Mouse (Mus musculus) ovary, postnatal 14 days (tissue): ENCODE measurements around the gene Zfp148.

ENCODE experiments used
- DNase-seq: peaks from one replicate; pipeline ENCODE4 v3.0.0; 2022; ENCODE audit warnings: low spot score

The Zfp148 gene

DNA sequence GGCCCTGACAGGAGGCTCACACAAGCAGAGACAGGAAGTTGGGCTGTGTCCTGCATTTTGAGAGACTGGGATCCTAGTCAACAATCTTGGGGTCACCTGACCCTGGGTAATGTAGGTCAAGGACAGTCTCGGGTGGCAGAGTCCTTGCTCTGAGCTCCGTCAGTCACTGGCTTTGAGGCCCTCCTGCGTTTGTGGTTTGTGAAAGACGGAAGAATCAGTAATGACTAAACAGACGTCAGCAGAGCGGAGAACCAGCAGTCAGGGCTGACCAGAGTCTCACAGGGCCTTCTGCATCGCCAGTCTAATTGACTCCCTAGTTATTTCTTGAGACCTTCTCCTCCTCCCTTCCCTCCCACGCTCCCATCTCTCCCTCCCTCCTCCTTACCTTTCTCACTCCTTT lies 150.5 kb downstream of the Zfp148 start:
- DNase-seq: no peak

DNA sequence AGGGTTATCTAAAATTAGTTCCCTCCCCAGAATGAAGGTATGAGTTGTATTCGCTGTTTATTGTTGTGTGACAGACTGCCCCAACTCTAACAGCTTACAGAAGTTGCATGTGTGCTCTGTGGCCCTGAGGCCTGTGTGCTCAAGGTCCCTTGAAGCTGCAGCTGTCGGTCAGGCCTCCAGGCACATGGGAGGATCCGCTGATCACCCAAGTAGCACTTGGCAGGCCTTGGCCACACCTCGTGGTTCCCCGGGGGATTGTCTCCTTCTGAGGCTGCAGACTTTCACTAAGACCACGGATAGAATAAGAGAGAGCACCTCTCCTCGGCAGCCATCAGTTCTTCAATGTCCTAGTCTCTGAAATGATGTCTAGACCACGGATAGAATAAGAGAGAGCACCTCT lies 155.8 kb downstream of the Zfp148 start:
- no peak for DNase-seq

DNA sequence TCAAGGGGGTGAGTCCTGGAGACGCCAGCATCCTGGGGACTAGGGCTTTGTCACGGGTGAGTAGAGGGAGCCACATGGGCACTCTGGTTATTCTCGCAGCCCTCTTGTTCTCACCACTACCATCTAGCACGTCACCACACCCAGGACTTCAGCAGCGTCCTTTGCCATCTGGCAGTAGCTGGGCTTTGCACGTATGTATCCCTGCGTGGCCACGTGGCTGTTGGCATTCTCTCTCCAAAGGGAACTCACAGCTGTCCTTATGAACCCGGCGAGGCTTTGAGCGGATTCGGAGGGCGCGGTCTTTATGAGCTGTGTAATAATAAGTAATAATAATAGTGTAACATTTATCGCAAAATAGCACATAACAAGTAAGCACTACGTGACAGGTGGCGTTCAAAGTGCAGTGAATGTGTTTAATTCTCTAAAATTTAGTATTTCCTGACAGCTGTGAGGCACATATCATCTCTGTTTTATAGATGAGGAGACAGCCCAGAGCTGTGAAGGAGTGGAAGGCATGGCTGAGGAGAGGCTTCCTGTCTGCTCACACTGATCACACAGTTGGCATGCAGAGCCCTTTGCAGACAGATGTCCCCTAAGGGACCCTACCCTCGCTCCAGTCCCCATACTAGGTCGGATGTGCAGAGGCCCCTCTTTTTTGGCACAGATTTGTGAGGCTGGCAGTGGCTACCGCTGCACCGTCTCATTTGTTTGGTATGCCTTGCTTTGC lies 157.0 kb downstream of the Zfp148 start:
- DNase-seq: no peak

DNA sequence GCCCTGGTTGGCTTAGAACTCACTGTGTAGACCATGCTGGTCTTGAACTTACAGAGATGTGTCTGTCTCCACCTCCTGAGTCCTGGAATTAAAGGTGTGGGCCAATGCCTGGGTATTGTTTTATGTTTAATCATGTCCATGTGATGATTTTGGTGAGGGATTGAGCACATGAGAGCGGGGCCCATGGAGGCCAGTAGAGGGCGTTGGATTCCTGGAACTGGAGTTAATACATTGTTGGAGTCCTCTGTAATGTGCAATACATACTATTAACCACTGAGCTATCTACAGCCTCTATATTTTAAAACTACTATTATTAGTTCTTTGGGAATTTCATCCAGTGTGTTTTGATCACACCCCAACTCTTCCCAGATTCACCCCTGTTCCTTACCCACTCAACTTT lies 163.7 kb downstream of the Zfp148 start:
- no peak for DNase-seq

DNA sequence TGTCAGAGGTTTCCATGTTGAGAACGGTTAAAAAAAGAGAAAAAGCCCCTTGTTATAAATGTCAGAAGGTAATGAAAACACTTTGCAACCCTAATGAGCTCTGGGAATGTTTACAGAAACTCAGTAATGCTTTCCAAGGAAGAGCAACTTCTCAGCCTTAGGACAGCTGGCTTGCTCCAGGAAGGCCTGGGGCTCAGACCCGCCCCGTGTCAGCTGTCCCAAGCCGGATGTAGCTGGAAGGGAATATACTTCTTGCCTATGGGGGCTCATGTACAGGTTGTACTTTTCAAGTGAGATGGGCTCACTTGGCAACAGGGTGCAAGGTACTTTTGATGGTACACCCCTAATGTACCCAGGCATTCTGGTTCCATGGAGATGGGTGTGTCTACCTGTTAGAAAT lies 164.9 kb downstream of the Zfp148 start:
- no peak for DNase-seq

DNA sequence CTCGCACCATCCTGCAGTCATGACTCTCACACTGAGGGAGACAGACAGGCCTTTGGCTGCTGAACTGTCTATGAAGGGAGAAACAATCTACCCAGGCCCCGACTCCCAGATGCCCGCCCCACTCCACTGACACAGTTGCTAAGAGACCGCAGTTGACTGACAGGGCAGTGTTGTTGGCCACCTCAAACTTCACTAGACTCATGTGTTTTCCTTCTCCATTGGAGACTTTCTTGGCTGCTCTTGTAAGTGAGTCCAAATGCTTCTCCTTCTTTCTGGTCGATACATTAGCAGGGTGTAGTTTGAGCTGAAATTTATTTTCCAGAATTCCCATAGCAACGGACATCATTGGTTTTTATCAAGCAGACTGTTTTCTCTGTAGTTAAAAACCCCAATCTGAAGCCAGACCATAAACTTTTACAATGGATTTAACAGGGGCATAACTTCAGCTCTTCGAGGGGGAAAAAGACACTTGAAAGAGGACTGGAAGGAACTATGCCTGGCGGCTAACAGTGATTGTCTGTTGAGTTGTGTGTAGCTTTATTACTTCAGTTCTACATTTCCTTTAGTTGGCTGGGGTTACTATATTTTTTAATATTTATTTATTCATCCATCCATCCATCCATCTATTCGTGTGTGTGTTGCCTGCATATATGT lies 173.2 kb downstream of the Zfp148 start:
- no peak for DNase-seq
